Mouse (Mus musculus) frontal cortex, postnatal 25 days (tissue): Measurements from ENCODE around the gene Lrrc32.

ENCODE experiments used
- DNase-seq, 2 experiments: peaks; one replicate each; pipeline ENCODE4 v3.0.0; 2022; ENCODE audit warnings: low spot score in 2 of 2

The Lrrc32 gene

DNA sequence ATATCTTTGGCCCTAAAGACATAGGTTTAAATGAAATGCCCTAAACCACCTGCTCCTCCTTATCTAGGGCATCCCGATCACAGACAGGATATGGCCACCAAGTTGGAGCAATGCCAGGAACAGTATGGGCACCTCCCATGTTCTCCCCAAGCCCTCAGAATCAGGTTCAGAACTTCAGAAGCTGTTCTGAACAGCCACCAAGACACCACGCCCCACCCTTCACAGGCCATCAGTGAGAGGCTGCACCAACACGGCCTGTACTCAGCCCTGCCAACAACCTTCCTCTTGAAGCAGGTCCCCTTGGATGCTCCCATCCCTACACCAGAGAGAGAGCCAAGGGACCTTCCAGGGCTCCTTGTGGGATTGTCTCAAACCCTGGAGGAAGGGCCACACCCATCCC is 55.5 kb downstream of the Lrrc32 start:
- DNase-seq: no peak

DNA sequence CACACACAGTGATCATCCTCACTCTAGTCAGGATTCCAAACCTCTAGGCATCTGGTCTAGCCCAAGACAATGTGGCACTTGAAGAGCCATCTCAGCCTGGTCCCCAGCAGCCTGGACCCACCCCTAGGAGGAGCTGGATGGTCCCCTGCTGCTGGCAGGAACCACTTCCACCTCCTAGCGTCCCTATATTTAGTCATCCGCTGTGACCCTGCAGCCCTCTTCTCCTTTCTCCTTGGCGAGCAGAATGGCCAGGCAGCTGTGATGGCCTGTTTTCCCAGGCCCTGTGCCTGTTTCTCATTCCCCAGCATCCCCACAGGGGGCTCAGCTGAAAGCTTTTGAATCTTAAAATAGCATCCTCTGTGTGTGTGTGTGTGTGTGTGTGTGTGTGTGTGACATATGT is 59.8 kb downstream of the Lrrc32 start:
- no peak for DNase-seq

DNA sequence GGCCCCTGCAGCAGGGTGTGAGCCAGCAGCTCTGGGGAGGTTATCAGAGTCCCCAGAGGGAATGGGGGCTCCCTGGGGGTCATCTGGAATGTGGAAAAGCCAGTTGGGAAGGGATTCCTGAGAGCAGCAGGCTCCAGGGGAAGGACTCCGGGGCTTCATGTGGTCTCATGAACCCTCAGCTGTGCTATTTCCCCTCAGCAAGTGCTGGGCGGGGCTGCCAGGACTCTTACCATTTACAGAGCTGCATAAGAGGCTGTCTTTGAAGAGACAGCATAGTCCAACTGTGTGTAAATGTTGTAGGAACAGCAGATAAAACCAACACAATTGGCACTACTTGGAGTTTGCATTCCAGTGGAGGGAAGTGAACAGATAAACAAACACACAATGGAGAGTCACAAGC is 61.5 kb downstream of the Lrrc32 start:
- no peak for DNase-seq

DNA sequence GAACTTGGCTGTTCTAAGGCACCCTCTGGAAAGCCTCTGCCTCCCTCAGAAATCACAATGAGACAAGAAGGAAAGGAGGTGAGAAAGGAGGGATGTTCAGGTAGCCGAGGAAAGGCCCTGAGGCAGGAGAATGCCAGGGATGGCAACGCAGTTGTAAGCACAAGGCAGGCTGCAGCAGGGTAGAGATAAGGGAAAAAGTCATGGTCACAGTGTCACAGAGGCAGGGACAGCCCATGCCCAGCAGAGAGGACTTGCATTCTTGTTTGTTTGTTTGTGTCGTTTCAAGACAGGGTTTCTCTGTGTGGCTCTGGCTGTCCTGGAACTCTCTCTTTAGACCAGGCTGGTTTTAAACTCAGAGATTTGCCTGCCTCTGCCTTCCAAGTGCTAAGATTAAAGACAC is 62.0 kb downstream of the Lrrc32 start:
- DNase-seq: no peak
